Mouse (Mus musculus) cortical plate, adult 2 months (tissue): ENCODE measurements around the gene Ebf4.

Experiments
- CTCF ChIP-seq: fragments of 200-500 bp; IDR thresholded peaks from 2 replicates; pipeline ENCODE4 v1.5.1; 2011; ENCODE audit warnings: mild to moderate bottlenecking, control low read depth, low read length; ENCODE audit not compliant: insufficient read depth; ENCODE audit errors: extremely low read depth
- POLR2A ChIP-seq: fragments of 200-500 bp; IDR thresholded peaks from 2 replicates; pipeline ENCODE4 v1.6.1; 2011; ENCODE audit warnings: mild to moderate bottlenecking, low read length, control low read depth; ENCODE audit not compliant: insufficient read depth; ENCODE audit errors: extremely low read depth

- TF ChIP-seq CTCF, result no peak
- no peak for TF ChIP-seq POLR2A
Observed at GRCm38 (mm10) chr2:130404939-130405338, 110.0 kb downstream of the Ebf4 start, which contains the start of the genes Gm28372 and 1700020A23Rik.
